Mouse (Mus musculus): ENCODE measurements around the gene Uqcr11.

- TF ChIP-seq MAFK (IDR thresholded peaks at IDR 0.05; ENCODE audit: insufficient read depth, low read depth, low read length) (no peak), CHD2 (IDR thresholded peaks at IDR 0.05; ENCODE audit: low read depth, low read length) (no peak), HCFC1 (IDR thresholded peaks at IDR 0.05; ENCODE audit: borderline replicate concordance, insufficient read depth, low read length) (no peak), ZNF384 (IDR thresholded peaks at IDR 0.05; ENCODE audit: low read depth, low read length) (no peak), ZC3H11A (IDR thresholded peaks at IDR 0.05; ENCODE audit: borderline replicate concordance, low read depth, low read length) (no peak)
Measured at GRCm38 (mm10) chr10:80356737-80357136, 49.9 kb downstream of the Uqcr11 start.

Measured in ES-E14 (cell line).